Mouse (Mus musculus) frontal cortex, postnatal 25 days (tissue): ENCODE data around the gene Hspa1l.
A peak's percentile ranks its signal among the peaks of the same experiment; 100 is the strongest.
"Not testable (repeated sequence)": the region's sequence is repeated elsewhere in the genome, so short reads cannot be mapped to it uniquely, and the experiment has no call there.

Experiments used
- DNase-seq, 2 experiments: peaks; one replicate each; pipeline ENCODE4 v3.0.0; 2022; ENCODE audit warnings: low spot score in 2 of 2

The Hspa1l gene

DNA sequence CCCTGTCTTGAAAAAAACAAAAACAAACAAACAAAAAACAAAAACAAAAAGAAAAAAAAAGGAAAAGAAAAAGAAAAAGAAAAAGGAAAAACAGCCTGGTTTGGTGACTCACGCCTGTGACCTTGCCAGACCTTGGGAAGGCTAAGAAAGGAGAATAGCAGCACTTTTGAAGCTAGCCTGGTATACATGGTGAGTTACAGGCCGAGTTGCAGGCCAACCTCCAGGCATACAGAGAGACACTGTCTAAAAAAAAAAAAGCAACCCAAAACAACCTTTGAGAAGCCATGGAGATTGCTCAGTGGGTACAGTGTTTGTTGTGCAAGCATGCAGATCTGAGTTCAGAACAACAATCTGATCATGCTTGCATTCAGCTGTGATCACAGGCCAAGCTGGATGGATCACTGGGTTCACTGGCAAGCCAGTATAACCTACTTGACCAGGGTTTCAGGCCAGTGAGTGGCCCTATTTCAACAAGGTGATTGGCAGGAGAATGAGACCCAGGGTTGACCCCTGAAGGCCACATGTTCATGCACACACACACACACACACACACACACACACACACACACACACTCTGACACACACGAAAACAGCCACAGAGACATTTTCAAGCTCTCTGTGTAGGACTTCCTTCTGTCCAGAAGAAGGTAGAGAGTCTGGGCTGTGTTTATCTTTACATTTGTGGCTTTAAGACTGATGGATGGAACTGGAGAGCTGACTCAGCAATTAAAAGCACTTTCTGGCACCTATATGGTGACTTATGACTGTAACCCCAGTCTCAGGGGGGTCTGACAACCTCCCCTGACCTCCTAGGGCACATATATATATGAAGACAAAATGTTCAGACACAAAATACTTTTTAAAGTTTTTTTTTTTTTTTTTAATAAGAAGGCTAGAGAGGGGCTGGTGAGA is 3.3 kb downstream of the Hspa1l start:
- no peak for DNase-seq

DNA sequence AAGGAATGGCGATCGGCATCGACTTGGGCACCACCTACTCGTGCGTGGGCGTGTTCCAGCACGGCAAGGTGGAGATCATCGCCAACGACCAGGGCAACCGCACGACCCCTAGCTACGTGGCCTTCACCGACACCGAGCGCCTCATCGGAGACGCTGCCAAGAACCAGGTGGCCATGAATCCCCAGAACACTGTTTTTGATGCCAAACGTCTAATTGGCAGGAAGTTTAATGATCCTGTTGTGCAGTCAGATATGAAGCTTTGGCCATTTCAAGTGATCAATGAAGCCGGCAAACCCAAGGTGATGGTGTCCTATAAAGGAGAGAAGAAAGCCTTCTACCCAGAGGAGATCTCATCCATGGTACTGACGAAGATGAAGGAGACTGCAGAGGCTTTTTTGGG is 4.5 kb downstream of the Hspa1l start:
- DNase-seq = no peak

DNA sequence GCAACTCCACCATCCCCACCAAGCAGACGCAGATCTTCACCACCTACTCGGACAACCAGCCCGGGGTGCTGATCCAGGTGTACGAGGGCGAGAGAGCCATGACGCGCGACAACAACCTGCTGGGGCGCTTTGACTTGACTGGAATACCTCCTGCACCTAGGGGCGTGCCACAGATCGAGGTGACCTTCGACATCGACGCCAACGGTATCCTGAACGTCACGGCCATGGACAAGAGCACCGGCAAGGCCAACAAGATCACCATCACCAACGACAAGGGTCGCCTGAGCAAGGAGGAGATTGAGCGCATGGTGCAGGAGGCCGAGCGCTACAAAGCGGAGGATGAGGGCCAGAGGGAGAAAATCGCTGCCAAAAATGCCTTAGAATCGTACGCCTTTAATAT is 5.7 kb downstream of the Hspa1l start:
- DNase-seq = no peak

DNA sequence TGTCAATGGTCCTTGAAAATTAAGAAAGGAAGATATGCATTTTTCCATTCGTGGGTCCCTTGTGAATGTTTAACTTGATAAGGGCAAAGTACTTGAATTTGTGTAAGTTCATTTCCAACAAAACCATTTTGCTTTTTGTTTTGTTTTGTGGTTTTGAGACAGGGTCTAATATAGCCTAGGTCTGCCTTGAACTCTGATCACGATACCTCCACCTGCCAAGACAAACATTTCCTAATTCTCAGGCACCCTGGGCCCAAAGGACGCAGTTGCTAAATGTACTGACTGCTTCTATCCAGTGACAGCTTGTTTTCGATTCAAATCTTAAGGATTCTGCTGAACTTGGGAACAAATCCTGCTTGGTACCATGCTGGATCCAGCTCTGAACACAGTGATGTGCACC is 7.1 kb downstream of the Hspa1l start:
- DNase-seq = no peak

DNA sequence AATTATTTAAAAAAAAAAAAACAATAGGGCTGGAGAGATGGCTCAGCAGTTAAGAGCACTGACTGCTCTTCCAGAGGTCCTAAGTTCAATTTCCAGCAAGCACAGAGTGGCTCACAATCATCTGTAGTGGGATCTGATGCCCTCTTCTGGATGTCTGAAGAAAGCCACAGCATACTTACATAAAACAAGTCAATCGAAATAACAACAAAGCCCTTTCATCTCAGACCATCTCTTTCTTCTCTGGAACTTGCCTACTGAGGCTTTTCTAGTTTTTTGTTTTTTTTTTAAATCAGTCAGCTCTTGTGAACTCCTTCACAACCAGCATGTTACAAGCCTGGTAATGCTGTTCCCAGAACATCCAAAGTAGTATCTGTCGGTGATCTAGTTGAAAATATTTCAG is 8.2 kb downstream of the Hspa1l start:
- no peak for DNase-seq

DNA sequence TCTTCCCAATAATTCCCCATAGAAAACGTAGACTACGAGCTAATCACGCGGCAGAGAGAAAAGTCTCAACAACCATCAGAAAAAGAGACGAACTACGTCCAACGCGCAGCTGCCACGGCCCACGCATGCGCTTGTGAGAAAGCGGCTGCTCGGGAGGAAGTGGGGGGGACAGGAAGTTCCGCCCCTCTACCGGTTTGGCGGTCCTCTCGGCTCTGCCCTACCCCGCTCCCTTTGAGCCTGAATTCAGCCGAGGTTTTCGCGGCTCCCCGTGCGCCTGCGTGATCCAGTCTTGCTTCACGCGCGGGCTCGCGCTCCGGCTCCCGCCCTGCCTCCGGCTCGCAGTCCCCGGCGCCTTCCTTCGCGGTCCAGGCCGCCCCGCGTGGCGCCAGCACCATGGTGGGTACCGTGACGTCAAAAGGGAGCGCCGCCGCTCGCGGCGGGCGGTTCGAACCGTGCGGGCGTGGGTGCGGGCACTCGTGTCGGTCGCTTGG is 9.2 kb downstream of the Hspa1l start, which contains the start of gene Lsm2:
TSS of gene Lsm2 (plus strand) at position 173 of the 491 bp plus-strand sequence.
- peak; percentile 78 to 90 for DNase-seq

DNA sequence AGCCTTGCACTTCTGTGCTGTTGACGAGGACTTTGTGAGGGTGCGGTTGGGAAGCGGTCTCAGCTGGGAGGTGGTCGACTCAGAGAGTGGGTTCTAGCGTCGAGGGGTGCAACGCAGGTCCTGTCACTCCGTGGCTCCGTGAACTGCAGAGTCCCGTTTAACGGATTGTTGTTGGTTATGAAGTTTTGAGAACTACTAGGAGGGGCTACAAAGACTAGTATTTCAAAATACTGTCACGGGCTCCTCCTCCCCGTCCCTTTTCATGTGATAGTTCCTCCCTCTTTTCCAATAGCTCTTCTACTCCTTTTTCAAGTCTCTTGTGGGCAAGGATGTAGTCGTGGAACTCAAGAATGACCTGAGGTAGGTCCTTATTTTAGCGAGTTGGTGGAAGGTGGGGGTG is 9.8 kb downstream of the Hspa1l start:
- DNase-seq = no peak

DNA sequence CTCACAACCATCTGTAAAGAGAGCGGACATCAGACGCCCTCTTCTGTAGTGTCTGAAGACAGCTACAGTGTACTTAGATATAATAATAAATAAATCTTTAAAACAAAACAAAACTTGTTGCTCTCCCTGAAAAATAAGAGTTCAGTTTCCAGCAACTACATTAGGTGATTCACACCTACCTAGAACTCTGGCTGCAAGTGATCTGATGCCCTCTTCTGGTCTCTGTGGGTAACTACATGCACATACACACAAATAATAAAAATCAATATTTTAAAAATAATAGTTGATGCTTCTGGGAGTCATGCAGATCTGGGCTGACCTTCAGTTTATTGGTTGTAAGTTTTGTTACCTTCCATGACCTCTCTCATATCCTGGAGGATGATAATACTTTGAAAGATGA is 11.7 kb downstream of the Hspa1l start:
- DNase-seq = no peak

DNA sequence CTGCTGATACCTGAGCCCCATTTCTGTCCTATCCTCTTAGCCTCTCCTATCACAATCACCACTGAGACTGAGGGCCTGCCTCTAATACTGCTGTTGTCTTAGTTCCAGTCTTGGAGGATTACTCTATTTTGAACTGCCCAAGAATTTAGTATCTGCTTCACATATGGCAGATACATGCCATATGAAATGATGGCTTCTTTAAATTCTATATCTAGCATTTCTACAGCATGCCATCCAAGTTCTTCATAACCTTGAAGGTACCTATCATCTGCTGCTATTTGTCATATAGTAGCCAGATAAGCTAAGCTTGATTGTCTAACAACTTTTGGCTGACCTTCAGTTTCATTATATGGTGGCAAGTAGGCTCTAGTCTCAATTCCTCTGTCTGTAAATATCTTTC is 22.2 kb downstream of the Hspa1l start:
- DNase-seq = no peak

DNA sequence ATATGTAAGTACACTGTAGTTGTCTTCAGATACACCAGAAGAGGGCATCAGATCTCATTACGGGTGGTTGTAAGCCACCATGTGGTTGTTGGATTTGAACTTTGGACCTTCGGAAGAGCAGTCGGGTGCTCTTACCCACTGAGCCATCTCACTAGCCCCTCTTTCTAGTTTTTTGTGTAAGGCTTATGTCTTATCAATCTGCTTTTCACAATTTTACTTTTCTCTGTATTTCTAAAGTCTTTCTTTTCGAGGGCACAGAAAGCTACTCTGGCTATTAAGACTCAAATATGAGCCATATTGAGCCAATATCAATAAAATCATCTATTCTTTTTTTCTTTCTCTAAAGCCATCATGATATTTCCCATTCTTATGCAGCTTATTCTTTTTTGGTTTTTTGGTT is 22.7 kb downstream of the Hspa1l start:
- DNase-seq = not testable (repeated sequence)

DNA sequence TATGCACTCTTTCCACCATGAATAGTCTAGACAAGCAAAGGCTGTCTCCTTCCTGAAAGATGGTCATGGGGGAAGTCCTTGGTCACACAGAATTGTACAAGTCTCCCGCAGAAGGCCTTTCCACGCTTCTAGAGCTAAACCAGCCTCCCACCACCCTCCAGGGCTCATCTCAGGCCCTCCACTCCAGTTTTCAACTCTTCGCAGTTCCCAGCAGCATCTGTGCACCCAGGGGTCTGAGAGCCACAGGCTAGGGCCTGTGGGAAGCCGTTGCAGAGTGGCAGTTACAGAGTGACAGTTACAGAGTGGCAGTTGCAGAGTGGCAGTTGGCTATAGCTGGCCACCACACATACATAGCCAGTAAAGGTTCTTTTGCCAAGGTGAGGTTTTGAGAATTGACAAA is 23.4 kb downstream of the Hspa1l start:
- not testable (repeated sequence) for DNase-seq

DNA sequence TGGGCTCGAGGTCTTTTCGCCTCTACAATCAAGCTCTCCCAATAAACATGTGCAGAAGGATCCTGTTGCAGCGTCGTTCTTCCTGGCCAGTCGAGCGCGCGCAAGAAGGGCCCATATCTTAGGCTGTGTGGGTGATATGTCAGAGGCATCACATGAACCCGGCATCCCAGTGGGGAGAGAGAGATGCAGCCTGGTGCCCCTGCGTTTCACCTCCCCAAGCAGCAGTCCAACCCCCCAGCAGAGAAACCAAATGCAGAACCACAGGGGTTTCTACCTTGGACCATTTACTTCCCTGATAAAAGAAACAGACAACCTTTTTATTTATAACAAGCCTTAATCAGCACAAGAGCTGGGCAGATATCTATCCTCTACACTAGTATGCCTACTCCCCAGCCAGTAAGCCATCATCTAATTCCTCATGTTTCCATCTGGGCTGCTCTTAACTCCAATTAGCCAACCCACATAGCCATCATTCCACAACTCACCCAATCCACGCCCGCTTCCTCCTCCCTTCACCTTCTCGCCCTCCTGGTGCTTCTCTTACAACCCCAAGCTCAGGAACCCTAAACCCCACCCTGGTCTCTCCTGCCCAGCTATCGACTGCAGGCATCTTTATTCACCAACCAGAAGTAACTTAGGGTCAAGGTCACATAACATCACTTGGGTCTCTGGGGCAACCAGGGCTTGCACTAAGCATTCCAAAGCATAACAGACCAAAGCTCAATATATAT is 24.1 kb downstream of the Hspa1l start:
- no peak for DNase-seq

DNA sequence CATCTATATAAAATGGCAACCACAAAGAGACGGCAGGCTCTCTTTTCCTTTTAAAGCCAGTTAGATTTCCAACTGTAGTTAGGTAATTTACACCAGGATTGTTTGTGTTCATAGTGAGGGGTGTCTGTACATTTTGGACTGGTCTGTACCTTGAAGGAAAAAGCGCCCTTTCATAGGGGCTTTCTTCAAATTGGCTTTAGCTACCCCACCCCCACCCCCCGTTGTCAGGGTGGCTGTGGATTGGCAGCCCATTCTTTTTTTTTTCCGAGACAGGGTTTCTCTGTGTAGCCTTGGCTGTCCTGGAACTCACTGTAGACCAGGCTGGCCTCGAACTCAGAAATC is 24.6 kb downstream of the Hspa1l start:
- no peak for DNase-seq

DNA sequence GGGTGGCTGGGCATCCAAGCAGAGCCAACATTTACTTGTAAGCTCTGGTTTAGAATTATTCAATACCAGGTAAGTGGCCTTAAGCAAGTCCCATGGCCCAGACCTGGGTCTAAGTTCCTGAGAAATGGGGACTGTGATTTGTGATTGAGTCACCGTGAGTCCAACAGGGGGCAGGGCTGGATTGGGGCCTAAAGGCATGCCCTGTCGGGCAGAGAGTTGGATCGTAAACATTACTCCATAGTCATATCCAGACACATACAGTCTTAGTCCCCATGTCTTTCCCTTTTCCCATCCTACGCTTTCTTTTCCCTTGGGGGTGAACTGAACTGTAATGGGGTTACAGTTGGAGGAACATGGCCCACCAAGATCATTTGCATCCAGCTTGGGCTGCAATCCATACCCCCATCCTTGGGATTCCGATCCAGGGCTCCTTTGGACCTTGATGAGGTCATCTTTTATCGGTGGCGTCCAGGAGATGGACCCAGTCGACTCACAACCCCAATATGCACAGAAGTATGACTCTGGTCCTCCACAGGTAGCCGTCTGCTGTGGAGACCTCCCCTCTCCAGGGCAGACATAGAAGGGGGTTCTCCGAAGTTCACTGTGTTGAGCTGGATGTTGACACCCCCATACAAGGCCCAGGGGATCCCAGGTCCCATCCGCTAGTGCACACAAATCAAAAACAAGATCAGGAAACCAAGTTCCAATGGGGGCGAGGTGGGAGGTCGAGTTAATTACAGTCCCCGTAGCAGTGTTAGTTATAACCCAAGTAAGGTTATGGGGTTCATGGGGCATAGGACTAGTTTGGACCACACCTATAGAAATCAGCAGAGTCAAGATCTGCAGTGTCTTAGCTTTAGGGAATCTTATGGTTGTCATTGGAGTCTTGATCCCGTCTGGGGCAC is 26.3 kb downstream of the Hspa1l start:
- DNase-seq = no peak

DNA sequence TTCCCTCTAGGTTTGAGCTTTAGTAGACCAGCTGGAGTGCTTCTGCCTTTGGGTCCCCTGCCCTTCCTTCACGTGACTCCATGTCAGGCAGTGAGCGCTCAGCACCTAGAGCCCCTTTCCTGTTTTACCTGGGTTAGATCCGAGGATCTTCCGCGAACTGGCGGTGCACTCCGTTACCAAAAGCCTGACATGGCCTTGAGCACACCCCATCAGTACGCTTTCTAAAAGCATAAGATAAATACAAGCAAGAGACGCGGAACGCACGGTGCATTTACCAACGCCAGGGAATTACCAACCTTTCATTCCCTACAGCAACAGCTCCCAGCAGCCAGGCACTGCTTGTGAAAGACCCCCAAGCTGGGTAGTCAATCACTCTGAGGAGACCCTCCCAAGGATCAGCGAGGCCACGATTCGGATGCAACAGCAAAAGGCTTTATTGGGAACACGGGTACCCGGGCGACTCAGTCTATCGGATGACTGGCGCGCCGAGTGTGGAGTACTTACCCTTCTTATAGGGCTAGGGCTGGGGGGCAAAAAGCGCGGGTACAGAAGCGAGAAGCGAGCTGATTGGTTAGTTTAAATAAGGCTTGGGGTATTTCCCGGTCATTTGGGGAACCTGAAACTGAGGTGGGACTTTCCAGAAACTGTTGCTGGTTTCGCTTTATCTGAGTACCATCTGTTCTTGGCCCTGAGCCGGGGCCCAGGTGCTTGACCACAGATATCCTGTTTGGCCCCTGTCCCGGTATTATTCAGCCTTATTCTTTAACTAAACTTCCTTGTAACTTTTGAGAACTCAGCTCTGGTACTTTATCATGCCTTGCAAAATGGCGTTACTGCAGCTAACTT is 27.6 kb downstream of the Hspa1l start:
- DNase-seq = not testable (repeated sequence)

DNA sequence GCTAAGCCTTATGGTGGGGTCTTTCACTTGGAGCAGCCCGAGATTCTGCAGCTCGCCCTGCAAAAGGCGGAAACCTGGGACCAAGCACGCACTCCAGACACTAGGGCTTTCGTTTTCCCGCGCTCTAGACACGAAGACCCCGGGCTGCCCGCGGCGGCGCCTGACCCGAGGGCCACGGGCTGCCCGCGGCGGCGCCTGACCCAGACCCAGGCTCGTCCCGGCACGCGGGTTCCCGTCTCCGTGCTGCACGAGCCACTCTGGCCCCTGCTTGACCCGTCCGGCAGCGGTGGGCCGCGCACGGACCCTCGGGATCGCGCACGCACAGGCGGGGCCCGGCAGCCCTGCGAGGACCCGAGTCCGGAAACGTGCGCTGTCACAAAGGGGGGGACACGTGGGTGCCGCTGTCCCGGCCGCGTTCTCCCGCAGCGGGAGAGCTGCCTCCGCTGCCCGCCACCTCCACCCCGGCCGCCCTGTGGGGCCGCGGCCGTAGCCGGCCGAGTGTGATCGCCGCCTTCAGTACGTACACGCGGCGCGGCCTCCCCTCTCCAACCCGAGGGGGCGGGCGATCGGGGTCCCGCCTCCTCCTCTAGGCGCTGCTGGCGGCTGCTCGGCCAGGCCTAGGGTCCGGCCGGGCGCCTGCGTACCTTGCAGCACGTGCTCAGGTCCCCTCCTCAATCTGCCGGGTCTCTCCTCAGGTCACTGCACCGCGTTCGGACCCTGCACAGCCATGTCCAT is 28.4 kb downstream of the Hspa1l start, which contains the start of gene Vars:
TSS of gene Vars (plus strand) at position 271 of the 735 bp plus-strand sequence.
- DNase-seq = peak; percentile 65 to 70

DNA sequence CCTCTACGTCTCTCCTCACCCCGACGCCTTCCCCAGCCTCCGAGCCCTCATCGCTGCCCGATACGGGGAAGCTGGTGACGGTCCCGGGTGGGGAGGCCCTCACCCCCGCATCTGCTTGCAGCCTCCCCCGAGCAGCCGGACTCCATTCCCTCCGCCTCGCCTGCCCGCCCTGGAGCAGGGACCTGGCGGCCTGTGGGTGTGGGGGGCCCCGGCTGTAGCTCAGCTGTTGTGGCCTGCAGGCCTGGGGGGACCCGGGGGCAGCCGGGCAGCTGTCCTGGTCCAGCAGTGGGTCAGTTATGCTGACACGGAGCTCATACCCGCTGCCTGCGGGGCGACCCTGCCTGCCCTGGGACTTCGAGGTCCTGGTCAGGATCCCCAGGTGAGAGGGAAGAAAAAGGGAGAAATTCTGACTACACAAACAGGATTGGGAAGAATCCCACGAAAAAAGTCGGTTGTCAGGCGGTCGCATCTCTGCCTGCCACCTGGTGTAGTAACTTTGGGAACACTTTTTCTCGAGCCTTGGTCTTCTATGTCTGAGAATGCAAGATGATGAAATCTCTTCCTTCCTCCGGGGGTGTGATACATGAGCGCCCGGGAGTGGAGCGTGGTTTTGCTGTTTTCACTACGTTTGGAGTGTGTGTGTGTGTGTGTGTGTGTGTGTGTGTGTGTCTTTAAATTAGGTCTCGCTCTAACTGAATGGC is 29.1 kb downstream of the Hspa1l start:
- DNase-seq = no peak

DNA sequence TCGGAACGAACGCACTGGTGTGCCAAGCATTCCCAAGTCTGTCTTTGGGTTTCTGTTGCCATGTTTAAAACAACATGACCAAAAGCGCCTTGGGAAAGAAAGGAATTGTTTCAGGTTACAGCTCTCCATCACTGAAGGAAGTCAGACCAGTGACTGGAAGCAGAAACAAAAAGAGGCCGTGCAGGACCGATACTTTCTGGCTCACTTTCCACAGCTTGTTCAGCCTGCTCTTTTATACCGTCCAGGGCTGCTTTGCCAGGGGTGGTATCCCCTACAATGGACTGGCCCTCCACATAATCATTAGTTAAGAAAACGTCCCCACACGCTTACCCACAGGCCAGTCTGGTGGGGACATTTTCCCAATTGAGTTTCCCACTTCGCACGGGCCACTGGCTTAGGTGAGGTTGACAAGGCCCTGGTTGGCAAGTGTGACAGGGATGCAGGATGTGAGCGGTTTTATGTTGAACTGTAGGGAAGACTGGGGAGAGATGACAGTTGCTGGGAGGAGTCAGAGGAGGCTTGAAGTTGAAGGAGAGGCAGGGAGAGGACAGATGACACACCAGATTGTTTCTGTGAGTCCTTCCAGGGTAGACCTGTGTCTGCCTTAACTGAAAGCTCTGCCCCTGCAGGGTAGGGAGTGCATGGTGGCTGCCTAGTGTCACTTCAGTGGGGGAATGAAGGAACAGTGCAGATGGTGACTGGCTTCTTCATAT is 29.8 kb downstream of the Hspa1l start:
- no peak for DNase-seq
